Mouse (Mus musculus): ENCODE data around the gene Phxr2. TPM values are rescaled to one million over a fixed set of nuclear protein-coding genes. Genes with fewer than 3 reads are reported as not detected.

Phxr2 gene
- polyA plus RNA-seq, 1 experiment from 2014 or later, result not detected

Other genes starting within 250 kb of the Phxr2 start
- gene Atp2b1, start 211.9 kb downstream of the Phxr2 start, polyA plus RNA-seq (2014; fragmentation: Nextera tagmentation; extraction: Ambion mirVana), result 359 and 412 TPM in 2 replicates
- gene Poc1b, start 19.3 kb downstream of the Phxr2 start, polyA plus RNA-seq (2014; fragmentation: Nextera tagmentation; extraction: Ambion mirVana), result 13.8 and 15.7 TPM in 2 replicates
- gene Galnt4, start 18.2 kb downstream of the Phxr2 start, polyA plus RNA-seq (2014; fragmentation: Nextera tagmentation; extraction: Ambion mirVana), result 2.9 and 4.2 TPM in 2 replicates
- 20.3 and 27.6 TPM in 2 replicates for gene Dusp6, start 136.9 kb upstream of the Phxr2 start, polyA plus RNA-seq (2014; fragmentation: Nextera tagmentation; extraction: Ambion mirVana)